Mouse (Mus musculus): ENCODE measurements around the gene Atp4b. TPM values are rescaled to one million over a fixed set of nuclear protein-coding genes. Genes with fewer than 3 reads are reported as not detected.

Atp4b gene
- total RNA-seq (2014; rRNA removed; ENCODE audit: low replicate concordance) (not detected in 2 replicates), polyA plus RNA-seq (2015; fragmentation: Nextera tagmentation; extraction: Ambion mirVana) (0.08 and 0.14 TPM in 2 replicates)

DNA sequence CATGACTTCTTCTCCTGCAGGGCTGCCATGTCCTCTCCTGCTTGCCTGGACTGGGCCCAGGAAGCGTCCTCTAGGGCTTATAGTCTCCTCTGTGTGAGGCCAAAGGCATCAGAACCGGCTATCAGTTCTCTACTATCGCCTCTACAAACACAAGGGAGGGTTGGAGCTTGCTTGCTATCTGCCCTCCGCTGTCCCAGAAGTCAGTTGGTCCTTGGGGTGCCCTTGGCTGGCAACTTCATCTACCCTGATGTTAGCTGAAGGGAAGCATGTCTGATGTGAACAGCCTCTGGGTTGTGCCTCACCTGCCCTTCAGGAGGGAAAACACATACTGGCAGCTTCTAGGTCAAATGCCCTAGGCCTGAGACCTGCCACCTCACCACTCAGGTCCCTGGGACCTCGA lies at the start of gene Atp4b:
Gene Atp4b (minus strand): TSS at position 101 of the 400 bp plus-strand sequence.
- 60% methylated on average over 5 of the region's 5 CpGs for WGBS
- ATAC-seq (ENCODE audit: insufficient read depth, low read depth) (no peak), DNase-seq (ENCODE audit: low spot score) (no peak)
- Histone ChIP-seq H3K27me3 (ENCODE audit: control insufficient read depth, insufficient read depth, low read length) (no peaks in the 10 kb centered on the region), H3K36me3 (replicated peaks; ENCODE audit: control insufficient read depth, insufficient read depth, low read length) (no peaks in the 10 kb centered on the region), H3K4me2 (ENCODE audit: low read depth, low read length) (no peak within 1 kb of the TSS), H3K27ac (ENCODE audit: low read depth) (no peak within 1 kb of the TSS), H3K4me3 (ENCODE audit: low read depth, low read length) (no peak within 1 kb of the TSS), H3K9me3 (replicated peaks; ENCODE audit: control insufficient read depth, low read length) (no peaks in the 10 kb centered on the region), H3K9ac (replicated peaks; ENCODE audit: low read depth, low read length) (no peak within 1 kb of the TSS), H3K4me1 (ENCODE audit: control insufficient read depth, insufficient read depth) (no peaks in the 10 kb centered on the region)
- TF ChIP-seq EP300 (IDR thresholded peaks at IDR 0.05; ENCODE audit: low read depth) (no peak), CTCF (IDR thresholded peaks at IDR 0.05; ENCODE audit: low read depth) (no peak)

DNA sequence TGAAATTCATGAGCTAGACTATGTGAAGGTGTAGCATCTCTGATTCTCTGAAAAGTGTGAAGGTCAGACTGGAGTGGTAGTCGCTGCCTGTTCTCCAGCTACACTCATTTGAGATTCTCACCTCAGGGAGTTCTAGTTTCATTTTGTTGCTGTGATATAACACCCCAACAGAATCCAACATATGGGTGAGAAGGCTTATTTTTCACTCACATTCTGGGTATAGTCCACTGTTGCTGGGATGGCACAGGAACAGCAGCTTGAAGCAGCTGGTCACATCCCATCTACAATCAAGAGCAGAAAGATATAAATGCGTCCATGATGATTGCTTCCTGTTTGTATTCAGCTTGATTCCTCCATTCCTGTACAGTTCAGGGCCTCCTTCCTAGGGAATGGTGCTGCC lies 45.5 kb upstream of the Atp4b start:
- no peak overlapping the region for H3K27ac ChIP-seq (ENCODE audit: low read depth)
- no peak overlapping the region for H3K4me3 ChIP-seq (ENCODE audit: low read depth, low read length)
- H3K4me2 ChIP-seq (ENCODE audit: low read depth, low read length) = no peak overlapping the region
- no peaks in the 10 kb centered on the region for H3K36me3 ChIP-seq (replicated peaks; ENCODE audit: control insufficient read depth, insufficient read depth, low read length)
- DNase-seq (ENCODE audit: low spot score) = no peak
- TF ChIP-seq EP300 (IDR thresholded peaks at IDR 0.05; ENCODE audit: low read depth) = no peak
- no peaks in the 10 kb centered on the region for H3K4me1 ChIP-seq (ENCODE audit: control insufficient read depth, insufficient read depth)
- H3K9ac ChIP-seq (replicated peaks; ENCODE audit: low read depth, low read length) = no peak overlapping the region
- 82% methylated on average over 2 of the region's 2 CpGs for WGBS
- no peaks in the 10 kb centered on the region for H3K9me3 ChIP-seq (replicated peaks; ENCODE audit: control insufficient read depth, low read length)
- H3K27me3 ChIP-seq (ENCODE audit: control insufficient read depth, insufficient read depth, low read length) = peaks cover 4% of the 10 kb centered on the region; the same call in 1 of the 2 replicates
- ATAC-seq (ENCODE audit: insufficient read depth, low read depth) = no peak

DNA sequence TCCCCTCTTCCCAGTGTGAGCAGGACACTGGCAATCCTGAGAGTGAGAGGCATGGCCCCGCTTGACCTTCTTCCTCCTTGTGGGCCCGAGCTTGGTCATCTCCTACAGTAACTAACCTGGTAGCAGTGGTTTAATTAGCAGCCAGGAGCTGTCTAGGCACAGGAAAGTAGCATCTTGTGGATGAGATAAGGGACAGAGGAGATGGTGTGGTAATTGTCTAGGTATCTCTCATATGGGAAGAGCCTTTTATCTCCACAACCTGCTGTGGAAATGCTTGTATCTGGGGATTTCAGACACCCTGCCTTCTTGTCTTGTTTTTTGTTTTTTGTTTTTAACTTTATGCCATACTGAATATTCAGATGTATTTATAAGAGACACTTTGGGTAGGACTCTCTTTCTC lies 40.9 kb upstream of the Atp4b start:
- Histone ChIP-seq H3K36me3 (replicated peaks; ENCODE audit: control insufficient read depth, insufficient read depth, low read length) (no peaks in the 10 kb centered on the region), H3K4me3 (ENCODE audit: low read depth, low read length) (no peak overlapping the region), H3K27me3 (ENCODE audit: control insufficient read depth, insufficient read depth, low read length) (peaks cover 25% of the 10 kb centered on the region), H3K27ac (ENCODE audit: low read depth) (no peak overlapping the region), H3K9ac (replicated peaks; ENCODE audit: low read depth, low read length) (no peak overlapping the region), H3K4me1 (ENCODE audit: control insufficient read depth, insufficient read depth) (no peaks in the 10 kb centered on the region), H3K4me2 (ENCODE audit: low read depth, low read length) (no peak overlapping the region), H3K9me3 (replicated peaks; ENCODE audit: control insufficient read depth, low read length) (no peaks in the 10 kb centered on the region)
- TF ChIP-seq EP300 (IDR thresholded peaks at IDR 0.05; ENCODE audit: low read depth) (no peak), CTCF (IDR thresholded peaks at IDR 0.05; ENCODE audit: low read depth) (no peak)
- ATAC-seq (ENCODE audit: insufficient read depth, low read depth) (no peak), DNase-seq (ENCODE audit: low spot score) (no peak)
- WGBS = 54% methylated on average over 2 of the region's 2 CpGs

DNA sequence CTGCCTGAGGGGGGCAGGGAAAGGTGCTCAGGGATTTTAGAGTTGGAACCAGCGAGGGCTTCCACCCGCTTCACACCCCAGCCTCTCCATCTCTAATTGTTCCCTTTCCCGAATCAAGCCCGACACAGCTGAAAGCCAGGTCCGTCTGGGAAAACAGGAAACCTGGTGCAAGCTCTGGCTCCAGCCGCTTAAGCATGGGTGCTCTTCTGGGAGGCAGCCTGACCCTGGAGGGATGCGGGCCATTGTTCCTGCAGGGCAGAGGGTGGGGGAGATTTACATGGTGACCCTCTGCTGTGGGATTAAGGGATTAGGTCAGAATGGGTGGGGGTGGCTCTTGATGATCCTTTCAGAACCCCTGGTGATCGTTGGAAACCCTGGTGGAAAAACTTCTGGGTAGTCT lies 39.4 kb upstream of the Atp4b start:
- no peaks in the 10 kb centered on the region for H3K36me3 ChIP-seq (replicated peaks; ENCODE audit: control insufficient read depth, insufficient read depth, low read length)
- H3K9me3 ChIP-seq (replicated peaks; ENCODE audit: control insufficient read depth, low read length) = no peaks in the 10 kb centered on the region
- ATAC-seq (ENCODE audit: insufficient read depth, low read depth) (no peak), DNase-seq (ENCODE audit: low spot score) (no peak)
- no peak overlapping the region for H3K9ac ChIP-seq (replicated peaks; ENCODE audit: low read depth, low read length)
- no peak overlapping the region for H3K27ac ChIP-seq (ENCODE audit: low read depth)
- peak overlapping the region; percentile 29; the same call in 1 of the 2 replicates for H3K4me3 ChIP-seq (ENCODE audit: low read depth, low read length)
- peaks cover 25% of the 10 kb centered on the region for H3K27me3 ChIP-seq (ENCODE audit: control insufficient read depth, insufficient read depth, low read length)
- TF ChIP-seq EP300 (IDR thresholded peaks at IDR 0.05; ENCODE audit: low read depth) (no peak), CTCF (IDR thresholded peaks at IDR 0.05; ENCODE audit: low read depth) (no peak)
- peak overlapping the region; percentile 54 for H3K4me2 ChIP-seq (ENCODE audit: low read depth, low read length)
- H3K4me1 ChIP-seq (ENCODE audit: control insufficient read depth, insufficient read depth) = no peaks in the 10 kb centered on the region
- 11% methylated on average over 8 of the region's 8 CpGs for WGBS

DNA sequence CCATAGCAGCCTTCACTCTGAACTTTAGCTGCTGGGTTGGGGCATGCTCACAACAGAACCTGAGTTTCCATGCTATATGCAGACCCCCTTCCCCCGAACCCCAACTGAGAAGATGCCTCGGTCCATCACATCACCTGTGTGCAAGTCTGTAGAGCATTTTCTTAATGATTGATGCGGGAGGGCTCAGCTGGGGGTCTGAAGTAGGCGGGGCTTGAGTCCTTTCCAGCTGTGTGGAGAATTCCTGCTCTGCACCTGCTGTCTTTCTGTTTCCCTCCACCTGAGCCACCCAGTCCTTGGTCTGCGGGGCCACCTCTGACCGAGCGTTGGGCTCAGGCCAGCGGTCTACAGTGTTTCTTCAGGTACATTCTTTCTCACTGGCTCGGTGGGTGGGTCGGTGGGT lies 38.3 kb upstream of the Atp4b start, which contains the start of gene Tmem255b:
Gene Tmem255b (plus strand): TSS at position 301 of the 400 bp plus-strand sequence.
- Histone ChIP-seq H3K4me1 (ENCODE audit: control insufficient read depth, insufficient read depth) (no peaks in the 10 kb centered on the region), H3K27ac (ENCODE audit: low read depth) (no peak within 1 kb of the TSS), H3K27me3 (ENCODE audit: control insufficient read depth, insufficient read depth, low read length) (peaks cover 25% of the 10 kb centered on the region), H3K36me3 (replicated peaks; ENCODE audit: control insufficient read depth, insufficient read depth, low read length) (no peaks in the 10 kb centered on the region), H3K4me3 (ENCODE audit: low read depth, low read length) (peak within 1 kb of the TSS; percentile 29; the same call in 1 of the 2 replicates), H3K9me3 (replicated peaks; ENCODE audit: control insufficient read depth, low read length) (no peaks in the 10 kb centered on the region), H3K9ac (replicated peaks; ENCODE audit: low read depth, low read length) (no peak within 1 kb of the TSS), H3K4me2 (ENCODE audit: low read depth, low read length) (peak within 1 kb of the TSS; percentile 54)
- DNase-seq (ENCODE audit: low spot score) = no peak
- TF ChIP-seq CTCF (IDR thresholded peaks at IDR 0.05; ENCODE audit: low read depth) = no peak
- no peak for TF ChIP-seq EP300 (IDR thresholded peaks at IDR 0.05; ENCODE audit: low read depth)
- ATAC-seq (ENCODE audit: insufficient read depth, low read depth) = no peak
- 25% methylated on average over 10 of the region's 10 CpGs for WGBS

DNA sequence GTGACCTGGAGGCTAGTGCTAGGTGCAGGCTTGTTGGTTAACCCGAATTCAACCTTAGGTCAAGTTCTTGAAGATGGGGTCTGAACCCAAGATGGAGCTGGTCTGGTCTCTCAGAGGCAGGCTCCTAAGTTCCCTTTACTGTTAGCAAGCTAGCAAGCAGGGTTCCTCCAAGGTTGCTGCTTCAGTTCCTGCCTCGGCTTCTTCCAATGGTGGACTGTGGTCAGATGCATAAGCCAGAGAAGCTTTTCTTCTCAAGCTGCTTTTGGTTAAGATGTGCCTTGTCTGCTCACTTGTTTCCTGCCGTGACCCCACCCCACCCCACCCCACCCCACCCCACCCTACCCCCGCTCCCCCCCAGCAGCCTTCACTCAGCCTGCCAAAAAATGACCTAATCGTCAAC lies 36.5 kb upstream of the Atp4b start:
- Histone ChIP-seq H3K36me3 (replicated peaks; ENCODE audit: control insufficient read depth, insufficient read depth, low read length) (no peaks in the 10 kb centered on the region), H3K9ac (replicated peaks; ENCODE audit: low read depth, low read length) (no peak overlapping the region), H3K4me1 (ENCODE audit: control insufficient read depth, insufficient read depth) (no peaks in the 10 kb centered on the region), H3K27me3 (ENCODE audit: control insufficient read depth, insufficient read depth, low read length) (peaks cover 25% of the 10 kb centered on the region), H3K9me3 (replicated peaks; ENCODE audit: control insufficient read depth, low read length) (no peaks in the 10 kb centered on the region), H3K4me2 (ENCODE audit: low read depth, low read length) (no peak overlapping the region), H3K27ac (ENCODE audit: low read depth) (no peak overlapping the region), H3K4me3 (ENCODE audit: low read depth, low read length) (no peak overlapping the region)
- DNase-seq (ENCODE audit: low spot score) = no peak
- 57% methylated on average over 5 of the region's 5 CpGs for WGBS
- no peak for ATAC-seq (ENCODE audit: insufficient read depth, low read depth)
- TF ChIP-seq CTCF (IDR thresholded peaks at IDR 0.05; ENCODE audit: low read depth) (no peak), EP300 (IDR thresholded peaks at IDR 0.05; ENCODE audit: low read depth) (no peak)

Data from heart, postnatal 0 days (tissue).